Mouse (Mus musculus): ENCODE measurements at regions not wholly inside any gene's neighbourhood (a gene's known extent, or its start where the extent isn't known, plus 50 kb on each side); places are given as distances from the start of the nearest gene placed in this dataset.
"Not testable (repeated sequence)": the region's sequence is repeated elsewhere in the genome, so short reads cannot be mapped to it uniquely, and the experiment has no call there.

DNA sequence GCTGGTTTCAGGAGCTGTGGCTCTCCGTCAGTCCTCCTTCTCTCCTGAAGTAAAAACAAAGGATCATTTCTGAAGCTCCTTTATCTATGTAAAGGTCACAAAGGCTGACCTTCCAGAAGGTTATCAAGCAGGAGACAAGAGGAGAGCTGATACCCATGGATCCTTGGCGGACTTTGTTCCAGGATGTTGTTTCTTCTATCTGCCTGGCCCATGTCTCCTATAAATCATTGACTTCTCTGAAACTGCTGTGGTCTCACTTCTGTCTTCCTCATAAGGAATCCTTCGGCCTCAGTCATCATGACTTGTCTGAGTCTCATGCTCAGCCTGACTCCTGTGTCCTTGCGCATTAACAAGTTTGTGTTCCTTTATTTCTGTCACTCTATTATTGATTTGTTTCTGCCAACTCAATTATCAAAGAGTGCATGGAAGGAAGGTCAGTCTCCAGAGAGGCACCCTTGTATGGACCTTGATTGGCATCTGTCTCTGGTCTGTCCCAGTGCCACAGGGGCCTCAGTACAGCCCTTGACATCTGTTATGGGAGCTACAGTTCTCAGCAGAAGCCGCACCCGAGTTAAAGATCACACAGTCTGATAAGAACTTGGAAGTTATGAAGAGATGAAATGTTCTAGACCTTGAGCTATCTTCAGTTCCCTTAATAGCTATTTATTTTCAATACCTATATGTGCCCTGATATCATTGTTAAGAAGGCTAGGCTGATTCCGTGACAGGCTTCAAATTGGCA, 53.2 kb upstream of the Dazl start:
- no peak for DNase-seq (ENCODE audit: low read depth, low spot score)
- H3K36me3 ChIP-seq (ENCODE audit: control insufficient read depth, insufficient read depth, low read length, poor library complexity, severe bottlenecking): no peaks in the 10 kb centered on the region
- H3K27me3 ChIP-seq (ENCODE audit: control insufficient read depth, insufficient read depth, low read length, poor library complexity, severe bottlenecking): no peaks in the 10 kb centered on the region

DNA sequence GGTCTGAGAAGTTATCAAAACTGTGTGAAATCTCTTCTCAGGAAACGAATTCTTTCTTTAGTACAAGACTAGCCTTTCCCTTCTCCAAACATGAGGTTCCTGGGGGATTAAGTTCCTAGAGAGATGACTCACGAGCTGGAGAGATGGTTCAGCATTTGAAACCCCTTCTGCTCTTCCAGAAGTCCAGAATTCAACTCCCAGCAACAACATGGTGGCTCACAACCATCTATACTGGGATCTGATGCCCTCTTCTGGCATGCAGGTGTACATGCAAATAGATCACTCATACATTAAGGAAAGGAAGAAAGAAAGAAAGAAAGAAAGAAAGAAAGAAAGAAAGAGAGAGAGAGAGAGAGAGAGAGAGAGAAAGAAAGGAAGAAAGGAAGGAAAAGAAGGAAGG, 60.4 kb upstream of the Dazl start:
- H3K36me3 ChIP-seq (ENCODE audit: control insufficient read depth, insufficient read depth, low read length, poor library complexity, severe bottlenecking); DNase-seq (ENCODE audit: low read depth, low spot score); H3K27me3 ChIP-seq (ENCODE audit: control insufficient read depth, insufficient read depth, low read length, poor library complexity, severe bottlenecking): not testable (repeated sequence)

DNA sequence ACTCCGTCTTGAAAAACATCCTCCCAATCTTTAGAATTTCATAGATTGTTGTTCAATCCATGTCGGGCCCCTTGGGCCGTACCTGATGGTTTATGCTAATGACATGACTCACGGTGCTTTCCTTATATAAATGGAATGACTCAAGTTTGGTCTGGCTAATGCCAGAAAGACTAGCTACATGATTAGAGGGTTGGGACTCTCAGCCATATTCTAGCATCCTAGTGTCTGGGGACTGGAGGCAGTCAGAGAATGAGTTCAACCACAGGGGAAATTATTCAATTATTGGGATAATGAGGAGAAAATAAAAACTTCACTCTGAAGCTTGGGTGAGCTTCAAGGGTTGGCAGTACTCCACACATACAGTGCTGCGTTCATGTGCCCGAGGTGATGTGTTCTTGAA, 60.9 kb upstream of the Dazl start:
- DNase-seq (ENCODE audit: low read depth, low spot score): no peak
- Histone ChIP-seq H3K36me3 (ENCODE audit: control insufficient read depth, insufficient read depth, low read length, poor library complexity, severe bottlenecking) (no peaks in the 10 kb centered on the region), H3K27me3 (ENCODE audit: control insufficient read depth, insufficient read depth, low read length, poor library complexity, severe bottlenecking) (no peaks in the 10 kb centered on the region)

DNA sequence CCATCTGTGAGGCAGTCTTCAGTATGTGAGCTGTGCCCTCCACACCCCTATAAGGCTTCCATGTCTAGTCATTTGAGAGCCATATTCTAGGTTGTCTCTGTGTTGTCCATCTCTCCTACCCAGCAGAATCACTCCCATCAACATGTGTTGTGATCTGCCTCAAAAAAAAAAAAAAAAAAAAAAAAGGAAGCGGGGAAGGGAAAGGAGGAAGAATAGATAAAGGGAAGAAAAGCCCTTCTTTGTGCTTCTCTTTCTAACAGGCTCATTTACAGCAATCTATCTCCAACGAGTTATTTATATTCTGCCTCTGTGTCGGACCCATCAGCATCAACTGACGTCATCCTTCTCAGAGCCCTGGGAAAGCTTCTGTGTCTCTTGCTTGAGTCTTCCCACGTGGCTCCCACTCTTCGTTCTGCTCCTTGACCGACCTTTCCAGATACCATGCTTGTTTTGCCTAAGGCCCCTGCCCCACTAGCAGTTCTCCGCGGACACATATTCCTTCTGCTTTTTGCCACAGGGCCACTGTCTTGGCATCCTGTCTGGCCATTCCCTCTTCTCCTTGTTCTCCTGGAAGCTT, 68.3 kb upstream of the Dazl start:
- no peaks in the 10 kb centered on the region for H3K27me3 ChIP-seq (ENCODE audit: control insufficient read depth, insufficient read depth, low read length, poor library complexity, severe bottlenecking)
- H3K36me3 ChIP-seq (ENCODE audit: control insufficient read depth, insufficient read depth, low read length, poor library complexity, severe bottlenecking): no peaks in the 10 kb centered on the region
- no peak for DNase-seq (ENCODE audit: low read depth, low spot score)

DNA sequence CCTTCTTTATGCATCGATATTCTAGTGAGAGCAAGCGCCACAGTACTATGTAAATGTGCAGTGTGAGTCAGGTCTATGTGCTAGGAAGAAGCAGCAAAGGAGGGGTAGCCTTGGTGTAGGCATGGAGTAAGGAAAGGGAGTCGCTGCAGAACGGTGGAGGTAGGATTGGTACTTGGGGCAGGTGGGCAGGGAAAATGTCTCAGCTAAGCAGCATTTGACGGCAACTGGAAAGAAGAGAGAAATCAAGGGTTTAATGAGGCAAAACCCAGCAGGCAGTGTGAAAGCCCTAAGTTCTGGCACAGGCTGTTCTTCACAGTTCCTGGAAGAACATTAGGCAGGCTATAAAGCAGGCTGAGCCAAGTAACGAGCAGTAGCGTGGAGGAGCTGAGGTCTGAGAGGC, 72.0 kb upstream of the Dazl start:
- Histone ChIP-seq H3K27me3 (ENCODE audit: control insufficient read depth, insufficient read depth, low read length, poor library complexity, severe bottlenecking) (no peaks in the 10 kb centered on the region), H3K36me3 (ENCODE audit: control insufficient read depth, insufficient read depth, low read length, poor library complexity, severe bottlenecking) (no peaks in the 10 kb centered on the region)

DNA sequence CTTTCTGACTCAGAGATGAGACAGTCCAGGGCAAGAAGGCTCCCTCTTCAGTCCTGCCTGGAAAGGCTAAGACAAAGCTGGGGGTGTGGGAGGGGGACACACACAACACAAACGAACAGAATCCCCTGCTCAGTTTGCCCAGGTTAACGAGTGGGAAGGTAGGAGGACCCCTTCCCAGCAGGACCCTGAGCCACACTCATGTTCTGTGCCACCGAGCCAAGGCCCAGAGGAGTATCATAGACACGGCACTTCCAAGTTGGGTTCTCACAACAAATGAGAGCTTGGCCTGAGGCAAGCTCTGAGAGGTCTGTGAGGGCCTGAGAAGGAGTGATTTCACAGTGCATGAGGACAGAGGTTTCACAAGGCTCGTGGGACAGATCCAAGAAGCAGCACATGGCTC, 72.7 kb upstream of the Dazl start:
- no peaks in the 10 kb centered on the region for H3K27me3 ChIP-seq (ENCODE audit: control insufficient read depth, insufficient read depth, low read length, poor library complexity, severe bottlenecking)
- DNase-seq (ENCODE audit: low read depth, low spot score): no peak
- H3K36me3 ChIP-seq (ENCODE audit: control insufficient read depth, insufficient read depth, low read length, poor library complexity, severe bottlenecking): no peaks in the 10 kb centered on the region

More for the DNA sequence above, 72.0 kb upstream of the Dazl start:
- no peak for DNase-seq (ENCODE audit: low read depth, low spot score)

DNA sequence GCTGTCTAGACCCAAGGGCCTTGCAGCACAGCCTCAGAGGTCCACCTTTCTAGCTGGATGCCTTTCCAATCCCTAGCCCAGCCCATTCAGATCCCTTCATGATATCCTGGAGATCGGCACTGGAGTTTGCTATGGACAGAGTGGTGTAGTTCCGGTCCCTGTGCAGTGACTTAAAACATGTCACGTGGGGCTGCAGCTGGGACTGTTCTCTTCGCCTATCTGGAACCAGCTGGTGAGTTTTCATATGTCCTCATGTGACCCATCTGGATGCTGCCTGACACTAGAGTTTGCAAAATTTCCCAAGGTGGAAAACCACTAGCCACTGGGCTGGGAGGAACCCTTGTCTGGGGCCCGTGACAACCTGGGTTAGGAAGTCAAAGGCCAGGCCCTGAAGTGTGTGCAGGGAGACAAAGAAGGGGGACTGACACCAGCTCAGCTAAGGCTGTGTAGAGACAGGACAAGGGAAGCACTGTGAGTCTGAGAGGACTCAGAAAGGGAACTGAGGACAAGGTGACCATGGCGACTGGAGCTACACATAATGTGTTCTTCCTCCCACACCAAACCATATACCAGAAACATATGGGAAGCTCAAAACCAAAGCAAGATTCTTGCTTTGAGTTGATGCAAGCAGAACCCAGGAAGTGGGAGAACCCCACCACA, 75.9 kb upstream of the Dazl start:
- Histone ChIP-seq H3K27me3 (ENCODE audit: control insufficient read depth, insufficient read depth, low read length, poor library complexity, severe bottlenecking) (no peaks in the 10 kb centered on the region), H3K36me3 (ENCODE audit: control insufficient read depth, insufficient read depth, low read length, poor library complexity, severe bottlenecking) (no peaks in the 10 kb centered on the region)
- no peak for DNase-seq (ENCODE audit: low read depth, low spot score)

DNA sequence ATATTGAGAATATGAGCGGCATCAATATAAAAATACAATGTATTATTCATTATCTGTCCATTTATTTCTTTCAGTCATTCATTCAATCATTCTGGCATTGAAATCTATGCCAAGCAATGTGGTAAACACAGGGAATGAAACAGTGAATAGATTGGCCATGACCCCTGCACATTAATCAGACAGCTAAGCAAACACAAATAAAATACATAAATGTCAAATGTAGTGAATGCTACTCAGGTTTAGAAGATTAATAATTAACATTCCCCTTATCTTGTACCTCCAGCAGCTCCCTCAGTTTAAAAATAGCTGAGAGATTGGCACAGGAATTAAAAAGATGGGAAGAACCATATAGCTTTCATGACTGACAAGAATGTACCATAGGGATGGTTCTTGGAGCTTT, 77.0 kb upstream of the Dazl start:
- H3K36me3 ChIP-seq (ENCODE audit: control insufficient read depth, insufficient read depth, low read length, poor library complexity, severe bottlenecking): no peaks in the 10 kb centered on the region
- no peak for DNase-seq (ENCODE audit: low read depth, low spot score)
- H3K27me3 ChIP-seq (ENCODE audit: control insufficient read depth, insufficient read depth, low read length, poor library complexity, severe bottlenecking): no peaks in the 10 kb centered on the region

DNA sequence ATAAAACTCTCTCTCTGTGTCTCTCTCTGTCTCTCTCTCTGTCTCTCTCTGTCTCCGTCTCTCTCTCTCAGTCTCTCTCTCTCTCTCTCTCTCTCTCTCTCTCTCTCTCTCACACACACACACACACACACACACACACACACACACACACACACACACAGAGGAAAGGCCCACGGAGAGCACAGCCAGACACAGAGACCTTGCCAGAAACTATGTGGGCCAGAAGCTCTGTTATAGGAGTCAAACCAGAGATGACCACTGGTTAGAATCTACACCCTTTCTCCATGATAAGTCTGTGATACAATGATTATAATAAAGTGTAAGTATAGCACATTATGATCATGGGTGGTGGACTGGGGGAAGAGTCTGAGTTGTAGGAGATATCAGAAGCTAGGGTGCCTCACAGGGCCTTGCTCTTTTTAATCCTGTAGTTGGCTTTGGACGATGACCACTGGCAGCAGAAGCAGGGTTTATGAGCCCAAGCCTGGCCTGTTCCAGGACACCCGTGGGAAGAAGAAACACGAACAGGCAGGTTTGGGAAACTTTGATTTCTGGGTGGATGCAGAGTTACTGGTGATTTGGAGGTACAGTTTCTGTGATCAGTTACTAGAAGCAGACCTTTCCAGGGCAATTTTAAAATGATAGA, 80.2 kb upstream of the Dazl start:
- no peaks in the 10 kb centered on the region for H3K36me3 ChIP-seq (ENCODE audit: control insufficient read depth, insufficient read depth, low read length, poor library complexity, severe bottlenecking)
- no peaks in the 10 kb centered on the region for H3K27me3 ChIP-seq (ENCODE audit: control insufficient read depth, insufficient read depth, low read length, poor library complexity, severe bottlenecking)
- no peak for DNase-seq (ENCODE audit: low read depth, low spot score)

DNA sequence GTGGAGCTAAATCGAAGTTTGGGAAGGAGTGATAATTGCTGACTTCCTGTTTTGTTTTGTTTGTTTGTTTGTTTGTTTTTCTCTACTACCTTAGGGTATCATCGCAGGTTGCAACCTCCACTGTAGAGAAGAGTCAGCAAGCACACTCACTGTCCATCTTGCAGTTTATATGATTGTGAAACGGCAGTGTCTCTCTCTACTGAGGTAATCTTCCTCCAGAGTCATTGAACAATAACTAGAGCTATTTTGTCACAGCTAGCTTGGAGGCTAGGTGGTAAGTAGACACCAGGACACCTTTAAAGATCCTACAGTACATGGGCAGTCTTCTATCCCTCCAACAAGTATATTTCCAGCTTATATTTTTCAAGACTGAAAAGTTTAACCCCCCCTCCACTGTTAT, 82.0 kb upstream of the Dazl start:
- H3K36me3 ChIP-seq (ENCODE audit: control insufficient read depth, insufficient read depth, low read length, poor library complexity, severe bottlenecking): no peaks in the 10 kb centered on the region
- DNase-seq (ENCODE audit: low read depth, low spot score): no peak
- no peaks in the 10 kb centered on the region for H3K27me3 ChIP-seq (ENCODE audit: control insufficient read depth, insufficient read depth, low read length, poor library complexity, severe bottlenecking)

DNA sequence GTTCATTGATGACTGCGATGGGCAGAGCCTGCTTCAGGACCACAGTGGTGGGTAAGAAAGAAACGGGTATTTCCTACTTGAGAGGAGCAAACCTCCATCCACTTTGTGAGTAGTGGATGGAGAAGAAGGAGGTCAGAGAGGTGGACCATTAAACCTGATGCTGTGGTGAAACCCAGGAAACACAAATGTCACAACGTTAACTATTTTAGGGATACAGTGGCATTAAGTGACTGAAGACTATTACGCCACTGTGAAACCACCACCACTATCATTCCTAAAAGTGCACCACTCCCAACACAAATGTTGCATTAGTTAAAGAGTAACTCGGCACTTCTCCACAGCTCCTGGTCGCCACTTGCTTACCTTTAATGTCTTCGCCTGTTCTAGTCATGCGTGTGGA, 83.3 kb upstream of the Dazl start:
- Histone ChIP-seq H3K27me3 (ENCODE audit: control insufficient read depth, insufficient read depth, low read length, poor library complexity, severe bottlenecking) (no peaks in the 10 kb centered on the region), H3K36me3 (ENCODE audit: control insufficient read depth, insufficient read depth, low read length, poor library complexity, severe bottlenecking) (no peaks in the 10 kb centered on the region)
- no peak for DNase-seq (ENCODE audit: low read depth, low spot score)

DNA sequence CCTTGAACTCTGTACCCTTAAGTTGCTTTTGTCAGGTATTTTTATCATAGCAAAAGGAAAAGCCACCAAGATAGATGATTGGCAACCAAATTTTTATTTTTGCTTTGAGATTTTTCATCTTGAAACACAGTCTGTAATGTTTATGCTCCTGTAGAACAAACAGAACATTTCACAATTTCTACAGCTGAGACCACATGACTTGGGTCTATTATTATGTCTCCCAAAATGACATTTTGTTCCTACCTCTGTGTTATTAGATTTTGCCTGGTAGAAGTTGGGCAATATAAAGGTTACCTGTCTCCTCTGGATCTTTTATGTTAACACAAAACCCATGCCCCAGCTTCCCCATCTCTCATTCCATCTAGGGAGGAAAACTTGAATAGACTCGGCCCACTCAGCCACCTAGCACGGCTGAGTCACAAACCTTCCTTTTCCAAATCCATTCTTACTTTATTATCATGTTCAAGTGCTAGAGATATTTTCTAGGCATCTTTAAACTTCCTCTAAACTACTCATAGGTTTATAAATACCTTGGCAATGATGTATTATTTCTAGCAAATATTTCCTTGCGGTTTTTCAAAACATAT, 84.8 kb upstream of the Dazl start:
- DNase-seq (ENCODE audit: low read depth, low spot score): no peak
- no peaks in the 10 kb centered on the region for H3K27me3 ChIP-seq (ENCODE audit: control insufficient read depth, insufficient read depth, low read length, poor library complexity, severe bottlenecking)
- no peaks in the 10 kb centered on the region for H3K36me3 ChIP-seq (ENCODE audit: control insufficient read depth, insufficient read depth, low read length, poor library complexity, severe bottlenecking)

DNA sequence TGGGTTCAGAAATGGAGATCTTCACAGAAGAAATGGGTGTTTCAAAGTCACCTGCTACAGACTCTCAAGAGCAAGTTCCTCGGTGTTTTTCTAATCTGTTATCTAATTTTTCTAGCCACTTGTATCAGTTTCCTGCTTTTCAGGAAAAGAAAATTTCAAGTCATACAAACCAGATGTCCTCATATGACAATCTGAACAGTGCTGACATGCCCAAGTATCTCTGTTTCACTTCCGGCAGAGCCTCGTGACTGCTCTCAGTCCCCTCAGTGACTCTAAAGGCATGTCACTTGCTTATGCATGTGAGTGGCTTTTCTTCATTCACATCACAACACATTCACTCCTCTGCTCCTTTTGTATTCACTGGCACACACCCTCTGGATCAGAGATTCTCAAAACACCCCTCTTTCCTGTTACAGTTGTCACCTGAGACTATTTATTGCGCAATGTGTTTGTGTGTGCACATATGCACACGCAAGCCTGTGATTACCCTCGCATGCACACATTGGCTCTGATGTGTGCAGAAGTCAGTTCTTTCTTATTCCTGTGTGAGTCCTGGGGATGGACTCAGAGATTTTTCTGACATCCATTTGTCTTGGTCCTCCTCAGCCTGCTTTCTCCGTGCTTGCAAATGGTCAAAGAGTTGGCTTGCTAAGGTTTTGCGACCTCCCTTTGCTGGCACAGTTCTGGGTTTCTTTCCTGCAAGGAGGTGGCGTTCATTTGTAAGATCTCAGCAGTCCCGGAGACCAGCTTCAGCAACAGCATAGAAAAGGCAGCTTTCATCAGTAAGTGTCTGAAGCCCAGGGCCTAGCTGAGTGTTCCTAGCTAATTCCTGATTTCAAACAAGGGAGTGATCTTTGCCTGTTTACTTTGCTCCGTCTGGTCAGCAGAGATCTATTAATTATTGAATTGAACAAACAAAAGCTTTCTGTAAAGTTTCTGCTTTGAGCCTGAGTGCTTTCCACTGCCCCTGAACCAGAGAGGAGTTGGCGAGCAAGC, 95.6 kb upstream of the Dazl start:
- Histone ChIP-seq H3K36me3 (ENCODE audit: control insufficient read depth, insufficient read depth, low read length, poor library complexity, severe bottlenecking) (no peaks in the 10 kb centered on the region), H3K27me3 (ENCODE audit: control insufficient read depth, insufficient read depth, low read length, poor library complexity, severe bottlenecking) (no peaks in the 10 kb centered on the region)
- peak; percentile 44 for DNase-seq (ENCODE audit: low read depth, low spot score)

DNA sequence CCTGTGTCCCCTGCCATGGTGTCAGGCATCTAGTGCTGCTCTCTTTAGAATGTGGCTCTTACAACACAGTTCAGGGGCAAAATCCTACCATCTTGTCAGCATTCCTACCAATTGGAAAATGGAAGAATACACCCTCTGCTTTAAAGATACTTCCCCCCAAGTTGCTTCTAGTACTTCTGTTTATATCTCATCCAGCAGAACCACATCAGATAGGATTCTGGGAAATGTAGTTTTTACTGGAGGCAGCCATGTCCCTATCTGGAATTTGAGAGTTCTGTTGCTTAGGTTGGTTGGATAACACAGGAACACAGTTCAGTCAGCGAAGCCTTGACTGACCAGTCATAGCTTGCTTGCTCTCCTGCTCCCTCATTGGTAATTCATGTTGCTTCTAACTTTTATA, 96.7 kb upstream of the Dazl start:
- Histone ChIP-seq H3K27me3 (ENCODE audit: control insufficient read depth, insufficient read depth, low read length, poor library complexity, severe bottlenecking) (no peaks in the 10 kb centered on the region), H3K36me3 (ENCODE audit: control insufficient read depth, insufficient read depth, low read length, poor library complexity, severe bottlenecking) (no peaks in the 10 kb centered on the region)
- DNase-seq (ENCODE audit: low read depth, low spot score): no peak

All from splenic B cell, adult 2 months (primary cell).